Mouse (Mus musculus) embryonic facial prominence, embryonic 11.5 days (tissue): Measurements from ENCODE around the gene Fgf15. TPM values are rescaled to one million over a fixed set of nuclear protein-coding genes. Genes with fewer than 3 reads are reported as not detected.

Source experiments
- ATAC-seq: fragments of 200-750 bp; cut with Nextera tagmentation; replicated peaks from 2 replicates; pipeline ENCODE4 v1.8.0; 2017; ENCODE audit warnings: low read depth; ENCODE audit not compliant: insufficient number of reproducible peaks, low FRiP score, low TSS enrichment
- DNase-seq: peaks from one replicate; pipeline ENCODE4 v3.0.0-alpha.2; 2015; ENCODE audit warnings: low spot score
- H3K27ac ChIP-seq: fragments of 300-500 bp; sonication (generic); replicated peaks from 2 replicates; pipeline ENCODE4 v1.5.1; 2014; ENCODE audit warnings: mild to moderate bottlenecking, low read depth, low read length, control low read depth
- H3K27me3 ChIP-seq: fragments of 300-500 bp; sonication (generic); 2 replicates; pipeline ENCODE4 v1.6.1; 2014; ENCODE audit warnings: mild to moderate bottlenecking, low read length, moderate library complexity, mixed read lengths; ENCODE audit not compliant: control insufficient read depth, insufficient read depth
- H3K36me3 ChIP-seq: fragments of 300-500 bp; sonication (generic); replicated peaks from 2 replicates; pipeline ENCODE4 v1.6.1; 2014; ENCODE audit warnings: low read depth, mild to moderate bottlenecking, low read length, moderate library complexity, mixed read lengths; ENCODE audit not compliant: control insufficient read depth, insufficient read depth
- H3K4me1 ChIP-seq: fragments of 300-500 bp; sonication (generic); 2 replicates; pipeline ENCODE4 v1.6.1; 2014; ENCODE audit warnings: low read length, mixed read lengths; ENCODE audit not compliant: control insufficient read depth, insufficient read depth
- H3K4me2 ChIP-seq: fragments of 300-500 bp; sonication (generic); 2 replicates; pipeline ENCODE4 v1.6.1; 2014; ENCODE audit warnings: low read depth, mild to moderate bottlenecking, control low read depth, low read length, moderate library complexity
- H3K4me3 ChIP-seq: fragments of 300-500 bp; sonication (generic); 2 replicates; pipeline ENCODE4 v1.5.1; 2014; ENCODE audit warnings: low read depth, low read length, control low read depth
- H3K9ac ChIP-seq: fragments of 300-500 bp; sonication (generic); replicated peaks from 2 replicates; pipeline ENCODE4 v1.6.1; 2014; ENCODE audit warnings: mild to moderate bottlenecking, control low read depth, low read length
- H3K9me3 ChIP-seq: fragments of 300-500 bp; sonication (generic); replicated peaks from 2 replicates; pipeline ENCODE4 v1.6.1; 2016; ENCODE audit warnings: mild to moderate bottlenecking, low read length, inconsistent platforms, mixed read lengths; ENCODE audit not compliant: control insufficient read depth
- WGBS: fragments of 180-500 bp; shearing (Covaris S2); extraction: QIAGEN DNeasy Blood & Tissue Kit; methylation state at CpG from one replicate; pipeline ENCODE4 v1.1.7; 2014; 5-methylcytosine and 5-hydroxymethylcytosine counted together
- polyA plus RNA-seq: library from polyadenylated mRNA; unstranded; fragments of >200 nt; fragmentation: Nextera tagmentation; extraction: Ambion mirVana; gene quantifications from 2 replicates; pipeline ENCODE4 v1.2.1, GENCODE M21; 2014

The Fgf15 gene
- polyA plus RNA-seq, 1 experiment from 2014 or later = 29.1 TPM

DNA sequence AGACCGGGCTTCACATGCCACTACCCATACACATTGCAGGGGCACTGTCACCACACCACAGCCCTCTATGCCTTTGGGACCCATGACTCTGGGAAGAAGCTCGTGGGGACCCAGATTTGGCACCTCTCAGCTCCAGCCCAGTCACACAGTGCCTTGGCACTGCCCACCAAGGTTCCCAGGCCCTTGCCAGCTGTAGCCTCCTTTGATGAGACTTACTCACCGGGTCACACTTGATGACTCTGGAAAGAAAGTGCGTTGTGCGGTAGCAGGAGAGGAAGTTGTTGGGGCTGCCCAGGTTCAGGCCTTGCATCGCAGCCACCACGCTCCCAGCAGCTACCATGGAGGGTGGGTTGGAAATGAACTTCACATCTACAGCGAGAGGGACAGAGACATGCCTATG lies 37.5 kb downstream of the Fgf15 start:
- peaks cover 4% of the 10 kb centered on the region for H3K4me1 ChIP-seq
- peaks cover 14% of the 10 kb centered on the region for H3K36me3 ChIP-seq
- no peak overlapping the region for H3K4me2 ChIP-seq
- no peak overlapping the region for H3K4me3 ChIP-seq
- ATAC-seq (no peak), DNase-seq (no peak)
- H3K9ac ChIP-seq = no peak overlapping the region
- H3K27ac ChIP-seq = no peak overlapping the region
- no peaks in the 10 kb centered on the region for H3K9me3 ChIP-seq
- WGBS = 94% methylated on average over 8 of the region's 8 CpGs
- no peaks in the 10 kb centered on the region for H3K27me3 ChIP-seq

DNA sequence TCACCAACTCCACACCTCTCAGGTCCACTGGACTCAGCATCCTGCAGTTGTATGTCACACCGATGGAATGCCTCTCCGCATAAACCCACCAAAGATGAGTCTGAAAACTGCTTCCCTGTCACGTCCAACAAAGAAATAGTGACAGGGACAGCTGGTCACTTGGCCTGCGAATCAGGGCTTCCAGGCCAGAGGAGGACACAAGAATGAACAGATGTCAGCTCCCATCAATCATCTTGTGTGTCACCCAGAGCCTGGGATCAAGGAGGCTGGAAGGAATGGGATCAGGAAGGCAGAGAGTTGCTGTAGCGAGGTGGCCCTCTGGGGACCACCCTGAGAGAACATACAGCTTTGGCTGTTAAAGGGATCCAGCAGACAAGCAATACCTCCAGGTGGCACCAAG lies 38.6 kb downstream of the Fgf15 start:
- DNase-seq = no peak
- ATAC-seq = no peak
- Histone ChIP-seq H3K4me2 (no peak overlapping the region), H3K9me3 (no peaks in the 10 kb centered on the region), H3K36me3 (peaks cover 14% of the 10 kb centered on the region), H3K4me3 (no peak overlapping the region), H3K9ac (no peak overlapping the region), H3K27ac (no peak overlapping the region), H3K27me3 (no peaks in the 10 kb centered on the region), H3K4me1 (peaks cover 4% of the 10 kb centered on the region)
- WGBS = 79% methylated on average over 5 of the region's 5 CpGs

DNA sequence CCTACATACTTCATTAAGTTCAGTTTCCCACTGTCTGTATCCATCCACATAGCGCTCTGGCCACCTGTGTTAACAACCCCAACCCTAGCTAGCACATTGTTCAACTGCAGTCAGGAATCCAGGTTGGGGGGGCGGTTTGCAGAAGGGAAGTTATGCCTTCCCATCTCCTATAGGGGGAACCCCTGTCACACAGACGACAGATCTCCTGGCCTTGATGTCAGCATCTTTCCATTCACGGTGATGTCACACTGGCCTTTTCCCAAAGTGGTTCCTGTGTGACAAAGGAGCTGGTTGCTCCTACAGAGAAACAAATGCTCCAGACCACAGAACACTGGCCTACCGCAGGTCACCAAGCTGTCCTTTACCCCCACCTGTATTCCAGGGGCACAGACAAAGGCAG lies 39.2 kb downstream of the Fgf15 start:
- no peaks in the 10 kb centered on the region for H3K27me3 ChIP-seq
- 73% methylated on average over 5 of the region's 5 CpGs for WGBS
- ATAC-seq = no peak
- H3K9ac ChIP-seq = no peak overlapping the region; the same call in 1 of the 2 replicates
- peaks cover 14% of the 10 kb centered on the region for H3K36me3 ChIP-seq
- H3K4me3 ChIP-seq = no peak overlapping the region
- H3K4me2 ChIP-seq = no peak overlapping the region
- no peaks in the 10 kb centered on the region for H3K9me3 ChIP-seq
- H3K4me1 ChIP-seq = peaks cover 4% of the 10 kb centered on the region
- H3K27ac ChIP-seq = no peak overlapping the region
- peak; percentile 36 for DNase-seq

DNA sequence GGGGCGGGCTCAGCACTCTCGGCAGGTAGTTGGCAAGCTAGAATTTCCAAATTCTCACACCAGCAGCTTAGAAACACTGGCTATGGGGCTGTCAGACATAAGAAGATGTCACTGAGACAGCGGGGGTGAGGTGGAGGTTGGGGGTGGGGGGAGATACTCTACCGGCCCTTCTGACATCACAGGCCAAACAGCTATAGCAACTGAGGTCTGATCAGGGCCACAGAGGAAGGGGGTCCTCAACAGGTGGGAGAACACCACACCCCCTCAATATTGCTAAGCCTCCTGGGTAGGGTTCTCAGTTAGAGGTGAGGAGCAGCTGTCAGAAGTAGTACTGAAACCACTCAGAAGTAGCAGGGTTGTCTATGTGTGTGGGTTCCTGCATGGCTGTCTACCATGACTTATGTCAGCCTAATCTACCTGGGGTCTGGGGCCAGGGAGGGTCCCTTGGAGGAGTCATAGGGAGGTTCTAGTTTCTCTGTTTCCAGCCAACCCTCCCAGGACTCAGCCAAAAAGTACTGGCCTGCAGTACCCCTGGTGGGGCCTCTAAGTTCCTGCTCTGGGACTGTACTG lies 40.1 kb downstream of the Fgf15 start:
- Histone ChIP-seq H3K4me2 (no peak overlapping the region), H3K4me3 (no peak overlapping the region)
- 91% methylated on average over 4 of the region's 4 CpGs for WGBS

DNA sequence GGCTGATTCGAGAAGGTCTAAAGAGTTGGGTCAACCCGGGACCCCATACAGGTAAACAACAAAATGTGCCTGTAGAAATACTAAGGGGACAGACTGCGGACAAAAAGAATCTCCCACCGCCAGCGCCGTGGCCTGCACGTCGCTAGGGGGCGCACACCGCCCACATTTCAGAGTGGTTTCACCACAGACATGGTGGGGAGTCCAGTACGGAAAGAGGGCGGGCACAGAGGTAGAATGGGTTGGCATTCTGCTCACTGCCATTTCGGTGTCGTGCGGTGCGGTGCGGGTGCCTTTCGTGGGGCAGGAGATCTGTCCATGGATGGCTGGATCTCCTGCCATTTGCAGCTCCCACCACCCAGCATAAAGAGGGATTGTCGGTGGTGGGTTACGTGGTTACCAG lies 41.2 kb downstream of the Fgf15 start:
- Histone ChIP-seq H3K9ac (peak overlapping the region; percentile 83), H3K27me3 (no peaks in the 10 kb centered on the region), H3K36me3 (peaks cover 12% of the 10 kb centered on the region), H3K4me3 (peak overlapping the region; percentile 71), H3K27ac (0 out of 2 replicates have a peak overlapping the region, but pooled peaks have one; percentile 17), H3K4me1 (peaks cover 2% of the 10 kb centered on the region), H3K4me2 (peak overlapping the region; percentile 76), H3K9me3 (no peaks in the 10 kb centered on the region)
- peak; percentile 93 for DNase-seq
- no peak for ATAC-seq
- 2% methylated on average over 20 of the region's 20 CpGs for WGBS

More for the DNA sequence above, 40.1 kb downstream of the Fgf15 start:
- Histone ChIP-seq H3K36me3 (peaks cover 14% of the 10 kb centered on the region), H3K9ac (peak overlapping the region; percentile 7; the same call in 1 of the 2 replicates), H3K9me3 (no peaks in the 10 kb centered on the region), H3K27ac (no peak overlapping the region), H3K4me1 (peaks cover 4% of the 10 kb centered on the region), H3K27me3 (no peaks in the 10 kb centered on the region)
- DNase-seq (no peak), ATAC-seq (no peak)

DNA sequence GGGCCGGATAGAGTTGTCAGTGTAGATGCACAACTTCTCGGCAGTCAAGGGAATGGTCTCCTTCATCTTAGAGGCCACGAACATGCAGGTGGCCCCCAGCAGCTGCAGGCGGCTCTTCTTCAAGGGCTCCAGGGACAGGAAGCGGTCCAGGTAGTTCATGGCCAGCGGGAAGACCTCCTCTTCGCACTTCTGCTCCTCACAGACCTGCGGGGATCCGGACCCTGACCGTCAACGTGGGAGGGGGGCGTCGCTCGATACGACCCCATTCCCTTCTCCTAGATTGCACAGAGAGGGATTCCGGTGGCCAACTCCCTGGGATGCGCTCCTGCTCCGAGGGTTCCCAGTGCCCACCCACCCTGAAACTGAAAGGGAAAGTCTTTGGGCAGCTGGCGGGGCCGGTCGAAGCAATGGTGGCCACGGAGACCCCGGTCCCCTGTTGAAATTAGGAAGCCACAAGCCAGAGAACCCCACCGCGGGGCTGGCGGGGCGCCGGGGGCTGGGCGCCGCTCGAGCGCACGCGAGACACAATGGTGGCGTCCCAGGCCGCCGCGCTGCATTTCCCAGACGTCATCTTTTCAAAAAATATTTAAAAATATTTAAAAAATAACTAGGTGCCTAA lies 41.7 kb downstream of the Fgf15 start:
- Histone ChIP-seq H3K9me3 (no peaks in the 10 kb centered on the region), H3K4me1 (no peaks in the 10 kb centered on the region; the same call in 1 of the 2 replicates), H3K9ac (peak overlapping the region; percentile 83), H3K27me3 (no peaks in the 10 kb centered on the region), H3K27ac (peak overlapping the region; percentile 17; the same call in 1 of the 2 replicates), H3K4me2 (peak overlapping the region; percentile 76), H3K4me3 (peak overlapping the region; percentile 71), H3K36me3 (peaks cover 11% of the 10 kb centered on the region)
- ATAC-seq = no peak
- DNase-seq = peak; percentile 30
- WGBS = 1% methylated on average over 39 of the region's 39 CpGs

DNA sequence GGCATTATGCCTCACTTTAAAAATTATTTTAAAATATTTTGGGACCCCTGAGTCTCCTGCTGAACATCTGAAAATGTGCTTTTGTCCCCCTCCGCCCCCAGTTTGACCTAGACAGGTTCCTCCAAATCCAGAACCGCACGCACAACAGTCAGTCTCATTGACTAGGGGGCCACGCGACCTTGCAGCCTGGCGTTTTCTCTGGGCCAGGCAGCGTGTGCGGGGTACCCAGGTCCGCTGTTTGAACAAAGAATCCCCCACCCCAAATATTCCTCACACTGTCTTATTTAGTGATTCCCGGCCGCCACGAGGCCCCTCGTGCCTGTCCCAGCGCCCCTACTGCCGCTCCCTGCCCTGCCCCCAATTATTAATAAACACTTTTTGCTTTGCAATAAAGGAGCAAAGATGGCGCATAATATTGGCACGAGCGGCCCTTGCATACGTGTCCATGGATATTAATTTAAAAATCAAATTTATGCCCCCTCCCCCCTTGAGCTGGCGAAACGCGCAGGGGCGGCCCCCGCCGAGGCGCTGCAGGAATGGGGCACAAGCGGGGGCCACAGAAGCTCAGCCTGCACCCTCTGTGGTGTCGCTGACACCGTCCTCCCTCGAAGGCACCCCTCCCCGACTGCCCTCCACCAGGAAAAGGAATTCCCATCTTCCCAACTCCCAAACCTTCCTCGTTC lies 42.5 kb downstream of the Fgf15 start:
- peak; percentile 37 for DNase-seq

More for the DNA sequence above, 42.5 kb downstream of the Fgf15 start:
- H3K9ac ChIP-seq = peak overlapping the region; percentile 83
- no peak for ATAC-seq
- peaks cover 7% of the 10 kb centered on the region; the same call in 1 of the 2 replicates for H3K36me3 ChIP-seq
- peak overlapping the region; percentile 76 for H3K4me2 ChIP-seq
- H3K4me3 ChIP-seq = peak overlapping the region; percentile 71
- H3K4me1 ChIP-seq = no peaks in the 10 kb centered on the region; the same call in 1 of the 2 replicates
- no peaks in the 10 kb centered on the region for H3K27me3 ChIP-seq
- peak overlapping the region; percentile 86 for H3K27ac ChIP-seq
- no peaks in the 10 kb centered on the region for H3K9me3 ChIP-seq
- WGBS = under 1% methylated on average over 32 of the region's 32 CpGs
